Mouse (Mus musculus) kidney, embryonic 16.5 days (tissue): ENCODE measurements around the gene Gm20696. TPM values are rescaled to one million over a fixed set of nuclear protein-coding genes. Genes with fewer than 3 reads are reported as not detected.

ENCODE experiments used
- ATAC-seq: fragments of 200-750 bp; cut with Nextera tagmentation; 2 replicates; pipeline ENCODE4 v1.8.0; 2017; ENCODE audit warnings: moderate TSS enrichment; ENCODE audit not compliant: low FRiP score, low TSS enrichment
- H3K27ac ChIP-seq: fragments of 300-500 bp; sonication (generic); 2 replicates; pipeline ENCODE4 v1.5.1; 2014; ENCODE audit warnings: low read length
- H3K27me3 ChIP-seq: fragments of 300-500 bp; sonication (generic); 2 replicates; pipeline ENCODE4 v1.6.1; 2014; ENCODE audit warnings: low read length, control low read depth, mixed read lengths; ENCODE audit not compliant: insufficient read depth
- H3K36me3 ChIP-seq: fragments of 300-500 bp; sonication (generic); 2 replicates; pipeline ENCODE4 v1.6.1; 2014; ENCODE audit warnings: low read length, control low read depth, mixed read lengths; ENCODE audit not compliant: insufficient read depth
- H3K4me1 ChIP-seq: fragments of 300-500 bp; sonication (generic); 2 replicates; pipeline ENCODE4 v1.6.1; 2014; ENCODE audit warnings: low read length, control low read depth, mixed read lengths; ENCODE audit not compliant: insufficient read depth
- H3K4me2 ChIP-seq: fragments of 300-500 bp; sonication (generic); replicated peaks from 2 replicates; pipeline ENCODE4 v1.6.1; 2014; ENCODE audit warnings: low read depth, low read length
- H3K4me3 ChIP-seq: fragments of 300-500 bp; sonication (generic); 2 replicates; pipeline ENCODE4 v1.5.1; 2014; ENCODE audit warnings: mild to moderate bottlenecking, low read length
- H3K9ac ChIP-seq: fragments of 300-500 bp; sonication (generic); replicated peaks from 2 replicates; pipeline ENCODE4 v1.6.1; 2014; ENCODE audit warnings: low read length
- H3K9me3 ChIP-seq: fragments of 300-500 bp; sonication (generic); 2 replicates; pipeline ENCODE4 v1.6.1; 2016; ENCODE audit warnings: low read length, control low read depth
- WGBS: fragments of 180-500 bp; shearing (Covaris S2); extraction: QIAGEN DNeasy Blood & Tissue Kit; methylation state at CpG from one replicate; pipeline ENCODE4 v1.1.7; 2014; 5-methylcytosine and 5-hydroxymethylcytosine counted together
- polyA plus RNA-seq: library from polyadenylated mRNA; unstranded; fragments of >200 nt; fragmentation: Nextera tagmentation; extraction: Ambion mirVana; gene quantifications from 2 replicates; pipeline ENCODE4 v1.2.1, GENCODE M21; 2015

Gm20696 gene
- polyA plus RNA-seq, 1 experiment from 2014 or later = 1.7 TPM

GRCm38 (mm10) chr6:99335174-99335830, 331.3 kb downstream of the Gm20696 start:
- H3K36me3 ChIP-seq = no peaks in the 10 kb centered on the region
- no peak overlapping the region for H3K27ac ChIP-seq
- no peak overlapping the region for H3K4me3 ChIP-seq
- H3K4me2 ChIP-seq = peak overlapping the region; percentile 2
- 40% methylated on average over 13 of the region's 13 CpGs for WGBS
- peaks cover 2% of the 10 kb centered on the region; the same call in 1 of the 2 replicates for H3K27me3 ChIP-seq
- no peaks in the 10 kb centered on the region for H3K9me3 ChIP-seq
- H3K4me1 ChIP-seq = peaks cover 36% of the 10 kb centered on the region
- no peak overlapping the region for H3K9ac ChIP-seq
- no peak for ATAC-seq

GRCm38 (mm10) chr6:99334255-99334654, 332.3 kb downstream of the Gm20696 start:
- Histone ChIP-seq H3K9ac (no peak overlapping the region), H3K36me3 (no peaks in the 10 kb centered on the region), H3K4me3 (no peak overlapping the region), H3K4me2 (no peak overlapping the region), H3K9me3 (no peaks in the 10 kb centered on the region), H3K4me1 (peaks cover 37% of the 10 kb centered on the region), H3K27me3 (peaks cover 2% of the 10 kb centered on the region; the same call in 1 of the 2 replicates), H3K27ac (no peak overlapping the region)
- ATAC-seq = no peak
- 92% methylated on average over 3 of the region's 3 CpGs for WGBS

GRCm38 (mm10) chr6:99333127-99333526, 333.5 kb downstream of the Gm20696 start:
- H3K36me3 ChIP-seq = no peaks in the 10 kb centered on the region
- no peak overlapping the region for H3K27ac ChIP-seq
- peaks cover 2% of the 10 kb centered on the region; the same call in 1 of the 2 replicates for H3K27me3 ChIP-seq
- WGBS = 73% methylated on average over 5 of the region's 5 CpGs
- ATAC-seq = no peak
- H3K9me3 ChIP-seq = no peaks in the 10 kb centered on the region
- no peak overlapping the region for H3K4me3 ChIP-seq
- peaks cover 38% of the 10 kb centered on the region for H3K4me1 ChIP-seq
- no peak overlapping the region for H3K4me2 ChIP-seq
- no peak overlapping the region for H3K9ac ChIP-seq

GRCm38 (mm10) chr6:99330169-99330568, 336.4 kb downstream of the Gm20696 start:
- H3K9ac ChIP-seq = no peak overlapping the region
- no peak overlapping the region for H3K4me2 ChIP-seq
- H3K27me3 ChIP-seq = peaks cover 2% of the 10 kb centered on the region; the same call in 1 of the 2 replicates
- no peak overlapping the region for H3K27ac ChIP-seq
- no peaks in the 10 kb centered on the region for H3K36me3 ChIP-seq
- H3K4me1 ChIP-seq = peaks cover 12% of the 10 kb centered on the region; the same call in 1 of the 2 replicates
- no peak for ATAC-seq
- H3K4me3 ChIP-seq = no peak overlapping the region
- H3K9me3 ChIP-seq = no peaks in the 10 kb centered on the region
- 68% methylated on average over 4 of the region's 4 CpGs for WGBS

- Histone ChIP-seq H3K4me2 (no peak overlapping the region), H3K9me3 (no peaks in the 10 kb centered on the region), H3K36me3 (no peaks in the 10 kb centered on the region), H3K4me1 (peaks cover 11% of the 10 kb centered on the region; the same call in 1 of the 2 replicates), H3K27me3 (peaks cover 2% of the 10 kb centered on the region; the same call in 1 of the 2 replicates), H3K27ac (no peak overlapping the region), H3K4me3 (no peak overlapping the region), H3K9ac (no peak overlapping the region)
- 33% methylated on average over 2 of the region's 2 CpGs for WGBS
- no peak for ATAC-seq
These were observed 338.0 kb downstream of the Gm20696 start for GRCm38 (mm10) chr6:99328634-99329033.

- 72% methylated on average over 6 of the region's 6 CpGs for WGBS
- Histone ChIP-seq H3K36me3 (no peaks in the 10 kb centered on the region), H3K4me3 (no peak overlapping the region), H3K9ac (no peak overlapping the region), H3K4me1 (peaks cover 11% of the 10 kb centered on the region; the same call in 1 of the 2 replicates), H3K27me3 (peaks cover 1% of the 10 kb centered on the region; the same call in 1 of the 2 replicates), H3K9me3 (no peaks in the 10 kb centered on the region), H3K4me2 (no peak overlapping the region), H3K27ac (no peak overlapping the region)
- no peak for ATAC-seq
These were observed 338.5 kb downstream of the Gm20696 start for GRCm38 (mm10) chr6:99328146-99328545.

- Histone ChIP-seq H3K27ac (no peak overlapping the region), H3K4me3 (no peak overlapping the region), H3K9me3 (no peaks in the 10 kb centered on the region), H3K4me2 (no peak overlapping the region), H3K9ac (no peak overlapping the region), H3K36me3 (no peaks in the 10 kb centered on the region), H3K27me3 (no peaks in the 10 kb centered on the region), H3K4me1 (peaks cover 11% of the 10 kb centered on the region; the same call in 1 of the 2 replicates)
- WGBS = 60% methylated on average over 11 of the region's 11 CpGs
- ATAC-seq = no peak
These were observed 338.9 kb downstream of the Gm20696 start for GRCm38 (mm10) chr6:99327721-99328120.

GRCm38 (mm10) chr6:99325881-99326280, 340.7 kb downstream of the Gm20696 start:
- Histone ChIP-seq H3K36me3 (no peaks in the 10 kb centered on the region), H3K4me1 (peaks cover 11% of the 10 kb centered on the region; the same call in 1 of the 2 replicates), H3K27ac (no peak overlapping the region), H3K4me3 (no peak overlapping the region), H3K27me3 (no peaks in the 10 kb centered on the region), H3K4me2 (no peak overlapping the region), H3K9me3 (no peaks in the 10 kb centered on the region), H3K9ac (no peak overlapping the region)
- 87% methylated on average over 2 of the region's 2 CpGs for WGBS
- no peak for ATAC-seq

- Histone ChIP-seq H3K4me1 (peaks cover 11% of the 10 kb centered on the region; the same call in 1 of the 2 replicates), H3K4me3 (no peak overlapping the region), H3K9me3 (no peaks in the 10 kb centered on the region), H3K27ac (no peak overlapping the region), H3K4me2 (no peak overlapping the region), H3K27me3 (no peaks in the 10 kb centered on the region), H3K36me3 (no peaks in the 10 kb centered on the region), H3K9ac (no peak overlapping the region)
- no peak for ATAC-seq
- 85% methylated on average over 5 of the region's 5 CpGs for WGBS
These were observed 341.1 kb downstream of the Gm20696 start for GRCm38 (mm10) chr6:99325461-99325860.

GRCm38 (mm10) chr6:99322132-99322904, 344.3 kb downstream of the Gm20696 start:
- Histone ChIP-seq H3K27ac (no peak overlapping the region), H3K9me3 (no peaks in the 10 kb centered on the region), H3K27me3 (no peaks in the 10 kb centered on the region), H3K9ac (no peak overlapping the region), H3K4me1 (0 out of 2 replicates have a peak, but pooled peaks cover 6% of the 10 kb centered on the region), H3K4me3 (no peak overlapping the region), H3K4me2 (no peak overlapping the region), H3K36me3 (no peaks in the 10 kb centered on the region)
- ATAC-seq = no peak
- WGBS = 81% methylated on average over 8 of the region's 8 CpGs
